In genomic region chr19:58118864-58119263, GRCm38 (mm10) we compare ENCODE assay signal across 11 mouse cellular contexts.
A peak's percentile ranks its signal among the peaks of the same experiment; 100 is the strongest.
DNase-seq lines count a peak whose midpoint lies in the region; ATAC-seq lines count a peak whose summit lies in the region.
"Had no signal": no experiment of that assay in that cellular context is flagged by ENCODE, and none has a peak within 500 bp of the region (broad histone marks: within the 10 kb centered on the region; RNA-seq: fewer than 3 reads in every experiment).

No protein-coding gene starts in this region.

- WGBS in hindbrain, embryonic 14.5 days: 88% methylated on average over 11 of the region's 11 CpGs
- 92% methylated on average over 11 of the region's 11 CpGs for WGBS in hindbrain, embryonic 11.5 days

- H3K27ac ChIP-seq in hindbrain, embryonic 14.5 days: peak overlapping the region; percentile 47; the same call in 1 of the 2 replicates
- H3K27ac ChIP-seq in hindbrain, embryonic 11.5 days (ENCODE audit: low read depth, low read length): no peak overlapping the region
- H3K27ac ChIP-seq: forebrain, embryonic 12.5 days; heart, embryonic 10.5 days had no signal

- H3K36me3 ChIP-seq in hindbrain, embryonic 14.5 days (replicated peaks; ENCODE audit: control insufficient read depth, insufficient read depth): no peaks in the 10 kb centered on the region
- no peaks in the 10 kb centered on the region for H3K36me3 ChIP-seq in hindbrain, embryonic 11.5 days (ENCODE audit: control insufficient read depth, insufficient read depth, low read length)
- H3K36me3 ChIP-seq: embryonic facial prominence, embryonic 15.5 days; forebrain, embryonic 12.5 days; heart, embryonic 10.5 days had no signal

- H3K4me3 ChIP-seq in hindbrain, embryonic 14.5 days (replicated peaks; ENCODE audit: low read length): no peak overlapping the region
- H3K4me3 ChIP-seq in hindbrain, embryonic 11.5 days (ENCODE audit: low read depth, low read length): no peak overlapping the region
- H3K4me3 ChIP-seq: embryonic facial prominence, embryonic 15.5 days; forebrain, embryonic 12.5 days; heart, embryonic 10.5 days; myocyte had no signal

- H3K9me3 ChIP-seq in hindbrain, embryonic 14.5 days (ENCODE audit: control insufficient read depth, low read length): no peaks in the 10 kb centered on the region
- H3K9me3 ChIP-seq in hindbrain, embryonic 11.5 days (ENCODE audit: control insufficient read depth, low read length): no peaks in the 10 kb centered on the region
- H3K9me3 ChIP-seq: embryonic facial prominence, embryonic 15.5 days; forebrain, embryonic 12.5 days; heart, embryonic 10.5 days had no signal

- H3K4me2 ChIP-seq in hindbrain, embryonic 14.5 days (replicated peaks): no peak overlapping the region
- no peak overlapping the region for H3K4me2 ChIP-seq in hindbrain, embryonic 11.5 days (replicated peaks; ENCODE audit: low read depth, low read length)
- H3K4me2 ChIP-seq: forebrain, embryonic 12.5 days had no signal

- peaks cover 4% of the 10 kb centered on the region; the same call in 1 of the 2 replicates for H3K4me1 ChIP-seq in hindbrain, embryonic 14.5 days (replicated peaks; ENCODE audit: control insufficient read depth, insufficient read depth, low read length)
- H3K4me1 ChIP-seq in hindbrain, embryonic 11.5 days (replicated peaks; ENCODE audit: control insufficient read depth, insufficient read depth, low read length): no peaks in the 10 kb centered on the region

- no peak for DNase-seq in hindbrain, embryonic 14.5 days (ENCODE audit: low spot score)
- no peak for DNase-seq in hindbrain, embryonic 11.5 days (ENCODE audit: low spot score)
- peak; percentile 4 for DNase-seq in A20 (ENCODE audit: low read depth, low spot score)
- peak; percentile 12 for DNase-seq in adrenal gland, adult 8-10 months
- no peak for DNase-seq in gastrocnemius, postnatal 25 days
- DNase-seq in layer of hippocampus, adult 9-11 months: no peak

- H3K9ac ChIP-seq in hindbrain, embryonic 14.5 days: no peak overlapping the region
- no peak overlapping the region for H3K9ac ChIP-seq in hindbrain, embryonic 11.5 days (ENCODE audit: low read depth, low read length)
- H3K9ac ChIP-seq: embryonic facial prominence, embryonic 15.5 days; forebrain, embryonic 12.5 days had no signal

- no peak for ATAC-seq in hindbrain, embryonic 14.5 days (ENCODE audit: low FRiP score)
- ATAC-seq in hindbrain, embryonic 11.5 days (ENCODE audit: low FRiP score): no peak
- ATAC-seq in megakaryocyte, adult 5-6 weeks (ENCODE audit: poor library complexity, severe bottlenecking): peak; percentile 42

- no peaks in the 10 kb centered on the region for H3K27me3 ChIP-seq in hindbrain, embryonic 14.5 days (ENCODE audit: control insufficient read depth, insufficient read depth, low read length)
- no peaks in the 10 kb centered on the region for H3K27me3 ChIP-seq in hindbrain, embryonic 11.5 days (ENCODE audit: control insufficient read depth, insufficient read depth, low read length)
- H3K27me3 ChIP-seq: embryonic facial prominence, embryonic 15.5 days; forebrain, embryonic 12.5 days had no signal

Comparison
In these comparisons a context has a peak if more than half of its experiments do, and no peak if none do; other contexts are left out.
1. DNase-seq: peak in A20 (single experiment) and adrenal gland, adult 8-10 months (single experiment); none in hindbrain, embryonic 14.5 days (single experiment), hindbrain, embryonic 11.5 days (single experiment), gastrocnemius, postnatal 25 days (single experiment) and layer of hippocampus, adult 9-11 months (single experiment).